Mouse (Mus musculus) liver, adult 2 months (tissue): ENCODE measurements at regions not wholly inside any gene's neighbourhood (a gene's known extent, or its start where the extent isn't known, plus 50 kb on each side); places are given as distances from the start of the nearest gene placed in this dataset.
A peak's percentile ranks its signal among the peaks of the same experiment; 100 is the strongest.

ENCODE experiments used
- DNase-seq: peaks from one replicate; pipeline ENCODE4 v3.0.0-alpha.2; 2011; ENCODE audit warnings: low read depth, low spot score; ENCODE audit errors: extremely low read depth
- H3K27ac ChIP-seq: fragments of 200-500 bp; replicated peaks from 2 replicates; pipeline ENCODE4 v1.5.1; 2012; ENCODE audit warnings: low read depth, mild to moderate bottlenecking, control low read depth, inconsistent platforms, low read length; ENCODE audit not compliant: insufficient read depth
- H3K27me3 ChIP-seq: fragments of 200-500 bp; 2 replicates; pipeline ENCODE4 v1.6.1; 2012; ENCODE audit warnings: mild to moderate bottlenecking, moderate library complexity, low read length, inconsistent platforms; ENCODE audit not compliant: control insufficient read depth, insufficient read depth
- H3K36me3 ChIP-seq: fragments of 200-500 bp; 2 replicates; pipeline ENCODE4 v1.6.1; 2012; ENCODE audit warnings: low read length, inconsistent platforms; ENCODE audit not compliant: control insufficient read depth, insufficient read depth
- H3K4me1 ChIP-seq: fragments of 200-500 bp; 2 replicates; pipeline ENCODE4 v1.6.1; 2011; ENCODE audit warnings: low read length; ENCODE audit not compliant: control insufficient read depth, insufficient read depth
- H3K4me3 ChIP-seq: fragments of 200-500 bp; 2 replicates; pipeline ENCODE4 v1.5.1; 2011; ENCODE audit warnings: low read depth, mild to moderate bottlenecking, control low read depth, low read length, moderate library complexity; ENCODE audit not compliant: insufficient read depth
- H3K79me2 ChIP-seq: fragments of 200-500 bp; 2 replicates; pipeline ENCODE4 v1.6.1; 2012; ENCODE audit warnings: inconsistent platforms, mild to moderate bottlenecking, low read length, moderate library complexity; ENCODE audit not compliant: control insufficient read depth, insufficient read depth
- H3K9ac ChIP-seq: fragments of 200-500 bp; 2 replicates; pipeline ENCODE4 v1.6.1; 2012; ENCODE audit warnings: low read depth, mild to moderate bottlenecking, control low read depth, inconsistent platforms, low read length
- CTCF ChIP-seq: fragments of 200-500 bp; IDR thresholded peaks from 2 replicates; pipeline ENCODE4 v1.5.1; 2011; ENCODE audit warnings: low read depth, low read length, control low read depth
- POLR2A ChIP-seq: fragments of 200-500 bp; IDR thresholded peaks from 2 replicates; pipeline ENCODE4 v1.6.1; 2011; ENCODE audit warnings: low read length, control low read depth; ENCODE audit not compliant: insufficient read depth; ENCODE audit errors: extremely low read depth
- WGBS: fragments of 180-500 bp; shearing (Covaris S2); methylation state at CpG from one replicate; pipeline ENCODE4 v1.1.7; 2018; 5-methylcytosine and 5-hydroxymethylcytosine counted together

DNA sequence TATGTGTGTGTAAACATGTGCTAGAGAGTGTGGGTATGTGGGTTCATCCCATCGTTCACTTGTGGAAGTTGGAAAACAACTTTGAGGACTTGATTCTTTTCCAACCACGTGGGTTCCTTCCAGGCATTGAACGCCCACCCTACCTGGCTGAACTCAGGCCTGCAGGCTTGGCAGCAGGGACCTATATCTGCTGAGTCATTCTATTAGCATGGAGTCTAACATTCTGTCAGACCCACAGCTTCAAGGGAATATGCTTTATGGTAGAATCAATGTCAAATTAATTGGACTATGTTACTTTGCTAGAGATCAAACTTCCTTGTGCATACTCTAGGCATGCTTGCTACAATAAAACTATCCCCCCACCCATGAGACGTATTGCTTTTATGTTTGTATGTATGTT is 56.1 kb upstream of the Ep300 start:
- Histone ChIP-seq H3K4me1 (no peaks in the 10 kb centered on the region), H3K4me3 (no peak overlapping the region), H3K79me2 (no peaks in the 10 kb centered on the region), H3K27ac (no peak overlapping the region), H3K9ac (no peak overlapping the region), H3K27me3 (no peaks in the 10 kb centered on the region), H3K36me3 (no peaks in the 10 kb centered on the region)
- no peak for DNase-seq
- TF ChIP-seq CTCF (no peak), POLR2A (no peak)
- 82% methylated on average over 4 of the region's 4 CpGs for WGBS

DNA sequence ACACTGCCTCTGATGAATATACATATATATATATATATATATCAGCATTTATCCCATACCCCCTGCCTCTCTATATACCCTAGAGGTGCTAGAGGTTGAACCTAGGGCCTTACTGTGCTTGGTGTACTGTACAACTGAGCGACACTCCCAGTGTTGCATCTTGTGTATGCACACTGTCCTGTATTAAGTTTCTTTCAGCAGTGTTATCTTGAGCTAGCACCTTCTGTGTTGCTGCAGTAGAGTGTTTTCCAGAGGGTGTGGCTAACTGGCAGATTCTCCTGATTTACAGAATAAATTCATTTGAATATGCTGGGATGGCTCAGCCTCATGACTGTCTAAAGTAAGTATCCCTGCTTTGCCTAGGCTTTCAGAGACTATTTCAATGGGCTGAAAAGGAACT is 54.7 kb upstream of the Ep300 start:
- no peaks in the 10 kb centered on the region for H3K79me2 ChIP-seq
- H3K36me3 ChIP-seq, result no peaks in the 10 kb centered on the region
- DNase-seq, result no peak
- H3K27ac ChIP-seq, result no peak overlapping the region
- TF ChIP-seq POLR2A, result no peak
- TF ChIP-seq CTCF, result no peak
- no peaks in the 10 kb centered on the region for H3K4me1 ChIP-seq
- H3K27me3 ChIP-seq, result no peaks in the 10 kb centered on the region
- H3K9ac ChIP-seq, result no peak overlapping the region
- no peak overlapping the region for H3K4me3 ChIP-seq
- WGBS, result 93% methylated on average over 1 of the region's 1 CpGs

GRCm38 (mm10) chr15:81534546-81534945 is 50.6 kb upstream of the Ep300 start:
- WGBS, result 77% methylated on average over 6 of the region's 6 CpGs
- H3K4me1 ChIP-seq, result no peaks in the 10 kb centered on the region
- H3K27ac ChIP-seq, result peak overlapping the region; percentile 41

More at GRCm38 (mm10) chr15:81534546-81534945, 50.6 kb upstream of the Ep300 start:
- no peak overlapping the region for H3K9ac ChIP-seq
- TF ChIP-seq POLR2A, result no peak
- no peak for TF ChIP-seq CTCF
- no peak overlapping the region for H3K4me3 ChIP-seq
- no peaks in the 10 kb centered on the region for H3K36me3 ChIP-seq
- H3K27me3 ChIP-seq, result no peaks in the 10 kb centered on the region
- H3K79me2 ChIP-seq, result no peaks in the 10 kb centered on the region
- DNase-seq, result no peak
